In the genomic region with DNA sequence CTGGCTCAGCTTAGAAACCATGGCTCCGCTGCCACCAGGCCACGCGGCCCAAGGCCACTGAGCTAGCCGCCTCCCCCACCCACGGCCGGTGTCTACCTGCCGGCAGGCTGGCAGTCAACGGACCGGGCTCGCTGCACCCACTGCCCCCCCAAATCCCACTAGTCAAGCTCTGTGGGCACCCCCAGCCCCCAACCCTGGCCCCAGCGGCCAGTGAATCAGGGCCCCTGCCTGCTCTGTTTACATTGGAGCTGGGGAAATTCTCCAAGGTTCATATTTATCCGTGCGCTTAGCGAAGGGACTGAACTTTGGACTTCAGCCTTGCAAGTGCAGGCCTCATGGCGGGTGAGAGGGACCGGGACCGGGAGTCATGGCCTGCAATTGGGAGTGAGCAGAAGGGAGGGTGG, we compare ENCODE assay signal across 15 mouse cellular contexts. TPM values are rescaled to one million over a fixed set of nuclear protein-coding genes. Genes with fewer than 3 reads are reported as not detected.
A peak's percentile ranks its signal among the peaks of the same experiment; 100 is the strongest.
DNase-seq lines count a peak whose midpoint lies in the region; ATAC-seq and TF ChIP-seq lines count a peak whose summit lies in the region.
"Had no signal": no experiment of that assay in that cellular context is flagged by ENCODE, and none has a peak within 500 bp of the region (broad histone marks: within the 10 kb centered on the region; RNA-seq: fewer than 3 reads in every experiment).

A gene (minus strand): TSS at position 271 of the 404 bp plus-strand sequence.

- peaks cover 6% of the 10 kb centered on the region; the same call in 1 of the 2 replicates for H3K4me1 ChIP-seq in heart, embryonic 10.5 days
- H3K4me1 ChIP-seq in kidney, embryonic 15.5 days: peaks cover 44% of the 10 kb centered on the region
- peaks cover 14% of the 10 kb centered on the region for H3K4me1 ChIP-seq in liver, embryonic 12.5 days
- H3K4me1 ChIP-seq in cerebellum, adult 2 months (ENCODE audit: control insufficient read depth, insufficient read depth, low read length): 0 out of 2 replicates have a peak, but pooled peaks cover 5% of the 10 kb centered on the region

- H3K9me3 ChIP-seq in heart, embryonic 10.5 days: no peaks in the 10 kb centered on the region
- no peaks in the 10 kb centered on the region for H3K9me3 ChIP-seq in kidney, embryonic 15.5 days (replicated peaks)
- H3K9me3 ChIP-seq in liver, embryonic 12.5 days (replicated peaks): no peaks in the 10 kb centered on the region

- intact Hi-C loops in heart, postnatal 36 days (cut with DNase I): loop anchor here (10.0 kb wide), 1 partner anchor 474 kb away; no protein-coding TSS in a partner anchor

- ATAC-seq in kidney, embryonic 15.5 days (replicated peaks; ENCODE audit: low FRiP score): peak; percentile 23; the same call in 1 of the 2 replicates
- ATAC-seq in liver, embryonic 12.5 days: peak; percentile 25; the same call in 1 of the 2 replicates

- DNase-seq in heart, embryonic 10.5 days (ENCODE audit: low spot score): no peak
- no peak for DNase-seq in heart, postnatal 36 days
- DNase-seq in right cerebral cortex, postnatal 25 days: no peak
- DNase-seq in cerebellum, adult 2 months: no peak
- DNase-seq in cerebellum, adult 8-10 months: no peak
- DNase-seq in cerebellum, postnatal 25 days: no peak
- DNase-seq: lung, postnatal 14 days; midbrain, embryonic 14.5 days had no signal

- no peak within 1 kb of the TSS; the same call in 1 of the 2 replicates for H3K4me3 ChIP-seq in heart, embryonic 10.5 days
- peak within 1 kb of the TSS; percentile 49 for H3K4me3 ChIP-seq in kidney, embryonic 15.5 days (replicated peaks)
- peak within 1 kb of the TSS; percentile 35 for H3K4me3 ChIP-seq in liver, embryonic 12.5 days
- H3K4me3 ChIP-seq in cerebellum, adult 2 months (replicated peaks; ENCODE audit: insufficient read depth, low read depth, low read length): no peak within 1 kb of the TSS

- no peak for TF ChIP-seq CTCF in cerebellum, adult 2 months (IDR thresholded peaks at IDR 0.05; ENCODE audit: borderline replicate concordance, insufficient read depth, low read depth, low read length)

- 77% methylated on average over 17 of the region's 17 CpGs for WGBS in heart, embryonic 10.5 days
- WGBS in kidney, embryonic 15.5 days: 51% methylated on average over 17 of the region's 17 CpGs
- 71% methylated on average over 17 of the region's 17 CpGs for WGBS in liver, embryonic 12.5 days (ENCODE audit: insufficient replicate concordance)
- 87% methylated on average over 17 of the region's 17 CpGs for WGBS in cerebellum, adult 2 months

- H3K27me3 ChIP-seq in heart, embryonic 10.5 days (ENCODE audit: insufficient read depth, poor library complexity, severe bottlenecking): peaks cover 38% of the 10 kb centered on the region
- 0 out of 2 replicates have a peak, but pooled peaks cover 4% of the 10 kb centered on the region for H3K27me3 ChIP-seq in kidney, embryonic 15.5 days
- H3K27me3 ChIP-seq in liver, embryonic 12.5 days (replicated peaks): peaks cover 38% of the 10 kb centered on the region
- no peaks in the 10 kb centered on the region for H3K27me3 ChIP-seq in cerebellum, adult 2 months (ENCODE audit: control insufficient read depth, insufficient read depth, low read length)

- H3K9ac ChIP-seq in kidney, embryonic 15.5 days: peak within 1 kb of the TSS; percentile 54
- H3K9ac ChIP-seq in liver, embryonic 12.5 days: peak within 1 kb of the TSS; percentile 51

- no peak for TF ChIP-seq POLR2A in cerebellum, adult 2 months (IDR thresholded peaks at IDR 0.05; ENCODE audit: borderline replicate concordance, insufficient read depth, low read length)

- H3K27ac ChIP-seq in heart, embryonic 10.5 days: peak within 1 kb of the TSS; percentile 37; the same call in 1 of the 2 replicates
- peak within 1 kb of the TSS; percentile 95 for H3K27ac ChIP-seq in kidney, embryonic 15.5 days
- peak within 1 kb of the TSS; percentile 55 for H3K27ac ChIP-seq in liver, embryonic 12.5 days
- no peak within 1 kb of the TSS for H3K27ac ChIP-seq in cerebellum, adult 2 months (ENCODE audit: insufficient read depth, low read length)

- H3K4me2 ChIP-seq in kidney, embryonic 15.5 days: peak within 1 kb of the TSS; percentile 54
- H3K4me2 ChIP-seq in liver, embryonic 12.5 days: peak within 1 kb of the TSS; percentile 39

- H3K36me3 ChIP-seq in heart, embryonic 10.5 days: no peaks in the 10 kb centered on the region
- H3K36me3 ChIP-seq in kidney, embryonic 15.5 days: no peaks in the 10 kb centered on the region
- H3K36me3 ChIP-seq in liver, embryonic 12.5 days: no peaks in the 10 kb centered on the region

RNA-seq across cellular contexts. Expression of the gene that starts here (rescaled TPM):
- 0.11 and 1.9 TPM in 2 replicates for polyA plus RNA-seq in heart, embryonic 10.5 days (2016; fragmentation: Nextera tagmentation; extraction: Ambion mirVana)
- total RNA-seq in heart, postnatal 36 days (2021): not detected
- polyA plus RNA-seq in kidney, embryonic 15.5 days (2015; fragmentation: Nextera tagmentation; extraction: Ambion mirVana): 12.0 and 13.9 TPM in 2 replicates
- 3.8 and 3.9 TPM in 2 replicates for polyA plus RNA-seq in liver, embryonic 12.5 days (2016; fragmentation: Nextera tagmentation; extraction: Ambion mirVana)
- 0.05 TPM in 1 of 2 replicates, not detected in the other for polyA plus RNA-seq in cerebellum, adult 2 months (2012; rRNA removed)
- total RNA-seq: common myeloid progenitor, adult 5-6 weeks; granulocyte monocyte progenitor cell, adult 5-6 weeks; hematopoietic stem cell, adult 5-6 weeks; left cerebral cortex, postnatal 36 days had no signal
- polyA plus RNA-seq: brain, embryonic 14.5 days; midbrain, embryonic 14.5 days had no signal

Comparison
In these comparisons a context has a peak if more than half of its experiments do, and no peak if none do; other contexts are left out.
1. H3K4me3 ChIP-seq: peak in kidney, embryonic 15.5 days (single experiment) and liver, embryonic 12.5 days (single experiment); none in heart, embryonic 10.5 days (single experiment) and cerebellum, adult 2 months (single experiment).